Mouse (Mus musculus) retina, postnatal 1 day (tissue): ENCODE results near the gene Gpr137c.
A peak's percentile ranks its signal among the peaks of the same experiment; 100 is the strongest.

Experiments
- DNase-seq: peaks from one replicate; pipeline ENCODE4 v3.0.0-alpha.2; 2012

Gpr137c gene

GRCm38 (mm10) chr14:45303939-45304338, 84.4 kb downstream of the Gpr137c start:
- DNase-seq: peak; percentile 8

- DNase-seq: no peak
Measured at GRCm38 (mm10) chr14:45304389-45304788, 84.9 kb downstream of the Gpr137c start.

- no peak for DNase-seq
Measured at GRCm38 (mm10) chr14:45305852-45306251, 86.3 kb downstream of the Gpr137c start.

- DNase-seq: no peak
Measured at GRCm38 (mm10) chr14:45307630-45308328, 88.3 kb downstream of the Gpr137c start.

- no peak for DNase-seq
Measured at GRCm38 (mm10) chr14:45309646-45310045, 90.1 kb downstream of the Gpr137c start.

GRCm38 (mm10) chr14:45310101-45310500, 90.6 kb downstream of the Gpr137c start:
- no peak for DNase-seq

- DNase-seq: no peak
Measured at GRCm38 (mm10) chr14:45316927-45317326, 97.4 kb downstream of the Gpr137c start.

GRCm38 (mm10) chr14:45317921-45318411, 98.4 kb downstream of the Gpr137c start:
- no peak for DNase-seq

- peak; percentile 91 for DNase-seq
Measured at GRCm38 (mm10) chr14:45318426-45319236, 99.1 kb downstream of the Gpr137c start, which contains the start of gene Ero1l. Ero1l (minus strand) TSS chr14:45318771.

- DNase-seq: no peak
Measured at GRCm38 (mm10) chr14:45319237-45319610, 99.7 kb downstream of the Gpr137c start.

- DNase-seq: no peak
Measured at GRCm38 (mm10) chr14:45320111-45320510, 100.6 kb downstream of the Gpr137c start.

- no peak for DNase-seq
Measured at GRCm38 (mm10) chr14:45321067-45321466, 101.5 kb downstream of the Gpr137c start.

- no peak for DNase-seq
Measured at GRCm38 (mm10) chr14:45321622-45322021, 102.1 kb downstream of the Gpr137c start.

- no peak for DNase-seq
Measured at GRCm38 (mm10) chr14:45322450-45322849, 102.9 kb downstream of the Gpr137c start.

- DNase-seq: no peak
Measured at GRCm38 (mm10) chr14:45323320-45323719, 103.8 kb downstream of the Gpr137c start.

- peak; percentile 90 for DNase-seq
Measured at GRCm38 (mm10) chr14:45325471-45325870, 106.0 kb downstream of the Gpr137c start.

- no peak for DNase-seq
Measured at GRCm38 (mm10) chr14:45328072-45328713, 108.7 kb downstream of the Gpr137c start.

- DNase-seq: no peak
Measured at GRCm38 (mm10) chr14:45329018-45329588, 109.6 kb downstream of the Gpr137c start.

- DNase-seq: peak; percentile 97
Measured at GRCm38 (mm10) chr14:45329589-45330181, 110.2 kb downstream of the Gpr137c start, which contains the start of gene Psmc6. Psmc6 (plus strand) TSS chr14:45329788.
